Comparison of ENCODE assay signal across 21 mouse cellular contexts in the genomic region with DNA sequence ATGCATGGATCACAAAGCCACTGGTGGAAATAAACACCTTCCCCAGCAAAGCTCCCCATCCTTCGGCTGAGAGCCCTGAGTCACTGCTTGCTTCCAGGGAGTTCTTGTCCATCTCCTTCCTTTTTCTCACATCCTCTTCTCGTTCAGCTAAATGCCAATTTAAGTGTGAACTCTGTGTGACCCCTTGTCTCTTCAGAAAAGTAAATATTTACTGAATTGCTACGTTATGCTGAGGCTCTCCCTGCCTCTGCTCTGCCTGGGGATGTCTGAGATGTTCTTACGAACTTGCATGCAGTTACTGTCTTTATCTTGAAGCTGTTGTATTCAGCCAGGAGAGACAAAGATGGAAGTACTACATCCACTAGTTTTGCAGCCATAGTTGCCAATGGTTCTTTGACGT.
A peak's percentile ranks its signal among the peaks of the same experiment; 100 is the strongest.
DNase-seq lines count a peak whose midpoint lies in the region; ATAC-seq and TF ChIP-seq lines count a peak whose summit lies in the region.
"Had no signal": no experiment of that assay in that cellular context is flagged by ENCODE, and none has a peak within 500 bp of the region (broad histone marks: within the 10 kb centered on the region; RNA-seq: fewer than 3 reads in every experiment).

No protein-coding gene starts in this region.

- no peak for TF ChIP-seq CTCF in intestine, postnatal 0 days (IDR thresholded peaks at IDR 0.05; ENCODE audit: low read depth)
- TF ChIP-seq CTCF in stomach, postnatal 0 days (IDR thresholded peaks at IDR 0.05; ENCODE audit: low read depth): no peak

- peaks cover 9% of the 10 kb centered on the region for H3K4me1 ChIP-seq in intestine, embryonic 14.5 days (replicated peaks; ENCODE audit: control insufficient read depth, insufficient read depth, low read length)
- H3K4me1 ChIP-seq in intestine, postnatal 0 days (replicated peaks; ENCODE audit: control insufficient read depth, insufficient read depth, low read length): no peaks in the 10 kb centered on the region
- H3K4me1 ChIP-seq in lung, embryonic 15.5 days: peaks cover 14% of the 10 kb centered on the region
- peaks cover 9% of the 10 kb centered on the region for H3K4me1 ChIP-seq in intestine, embryonic 15.5 days (replicated peaks)
- H3K4me1 ChIP-seq in stomach, postnatal 0 days (replicated peaks; ENCODE audit: control insufficient read depth, insufficient read depth): no peaks in the 10 kb centered on the region

- no peak overlapping the region for H3K4me2 ChIP-seq in intestine, embryonic 14.5 days (ENCODE audit: low read length)
- H3K4me2 ChIP-seq in intestine, postnatal 0 days (replicated peaks; ENCODE audit: low read depth): no peak overlapping the region
- H3K4me2 ChIP-seq in lung, embryonic 15.5 days: no peak overlapping the region
- no peak overlapping the region for H3K4me2 ChIP-seq in intestine, embryonic 15.5 days (replicated peaks)
- no peak overlapping the region for H3K4me2 ChIP-seq in stomach, postnatal 0 days (replicated peaks; ENCODE audit: low read depth)
- H3K4me2 ChIP-seq: forebrain, embryonic 13.5 days; heart, embryonic 13.5 days had no signal

- WGBS in intestine, embryonic 14.5 days: 18% methylated on average over 5 of the region's 5 CpGs
- whole genome bisulfite sequencing in intestine, postnatal 0 days: 17% methylated on average over 5 of the region's 5 CpGs
- 11% methylated on average over 5 of the region's 5 CpGs for WGBS in lung, embryonic 15.5 days
- WGBS in intestine, embryonic 15.5 days: 13% methylated on average over 5 of the region's 5 CpGs
- whole genome bisulfite sequencing in stomach, postnatal 0 days: 21% methylated on average over 5 of the region's 5 CpGs

- no peak overlapping the region; the same call in 1 of the 2 replicates for H3K27ac ChIP-seq in intestine, embryonic 14.5 days (ENCODE audit: low read depth)
- H3K27ac ChIP-seq in intestine, postnatal 0 days (ENCODE audit: low read depth, low read length): no peak overlapping the region
- no peak overlapping the region for H3K27ac ChIP-seq in lung, embryonic 15.5 days
- H3K27ac ChIP-seq in intestine, embryonic 15.5 days: 0 out of 2 replicates have a peak overlapping the region, but pooled peaks have one; percentile 23
- no peak overlapping the region for H3K27ac ChIP-seq in stomach, postnatal 0 days (replicated peaks)
- H3K27ac ChIP-seq: embryonic facial prominence, embryonic 10.5 days; forebrain, embryonic 13.5 days; gastrocnemius, adult 2 months; heart, embryonic 13.5 days had no signal

- no peak overlapping the region for H3K9ac ChIP-seq in intestine, embryonic 14.5 days (ENCODE audit: low read length)
- no peak overlapping the region for H3K9ac ChIP-seq in intestine, postnatal 0 days (ENCODE audit: low read depth, low read length)
- H3K9ac ChIP-seq in lung, embryonic 15.5 days: no peak overlapping the region
- no peak overlapping the region for H3K9ac ChIP-seq in intestine, embryonic 15.5 days
- no peak overlapping the region for H3K9ac ChIP-seq in stomach, postnatal 0 days (ENCODE audit: low read length)
- H3K9ac ChIP-seq: forebrain, embryonic 13.5 days; forebrain, postnatal 0 days; heart, embryonic 13.5 days had no signal

- no peak for TF ChIP-seq EP300 in stomach, postnatal 0 days (optimal IDR thresholded peaks at IDR 0.05)

- H3K9me3 ChIP-seq in intestine, embryonic 14.5 days (ENCODE audit: control insufficient read depth, low read length): no peaks in the 10 kb centered on the region
- no peaks in the 10 kb centered on the region for H3K9me3 ChIP-seq in intestine, postnatal 0 days (ENCODE audit: control insufficient read depth)
- no peaks in the 10 kb centered on the region for H3K9me3 ChIP-seq in lung, embryonic 15.5 days
- no peaks in the 10 kb centered on the region for H3K9me3 ChIP-seq in intestine, embryonic 15.5 days
- H3K9me3 ChIP-seq in stomach, postnatal 0 days (ENCODE audit: control insufficient read depth, low read length): no peaks in the 10 kb centered on the region
- H3K9me3 ChIP-seq: embryonic facial prominence, embryonic 10.5 days; forebrain, embryonic 13.5 days; heart, embryonic 13.5 days had no signal

- H3K36me3 ChIP-seq in intestine, embryonic 14.5 days (ENCODE audit: control insufficient read depth, insufficient read depth, low read length): no peaks in the 10 kb centered on the region
- H3K36me3 ChIP-seq in intestine, postnatal 0 days (ENCODE audit: control insufficient read depth, insufficient read depth): no peaks in the 10 kb centered on the region
- no peaks in the 10 kb centered on the region for H3K36me3 ChIP-seq in lung, embryonic 15.5 days
- no peaks in the 10 kb centered on the region for H3K36me3 ChIP-seq in intestine, embryonic 15.5 days
- H3K36me3 ChIP-seq in stomach, postnatal 0 days (ENCODE audit: control insufficient read depth, insufficient read depth, low read length): no peaks in the 10 kb centered on the region
- H3K36me3 ChIP-seq: G1E; heart, embryonic 13.5 days had no signal

- H3K4me3 ChIP-seq in intestine, embryonic 14.5 days (ENCODE audit: low read depth, low read length): no peak overlapping the region
- no peak overlapping the region for H3K4me3 ChIP-seq in intestine, postnatal 0 days (ENCODE audit: low read depth, low read length)
- H3K4me3 ChIP-seq in lung, embryonic 15.5 days: no peak overlapping the region
- no peak overlapping the region for H3K4me3 ChIP-seq in intestine, embryonic 15.5 days (replicated peaks)
- no peak overlapping the region for H3K4me3 ChIP-seq in stomach, postnatal 0 days (ENCODE audit: low read depth, low read length)
- H3K4me3 ChIP-seq: embryonic facial prominence, embryonic 10.5 days; forebrain, embryonic 13.5 days; gastrocnemius, adult 2 months; heart, embryonic 13.5 days had no signal

- no peaks in the 10 kb centered on the region for H3K27me3 ChIP-seq in intestine, embryonic 14.5 days (replicated peaks; ENCODE audit: control insufficient read depth, insufficient read depth, low read length)
- H3K27me3 ChIP-seq in intestine, postnatal 0 days (replicated peaks; ENCODE audit: control insufficient read depth, insufficient read depth, low read length): no peaks in the 10 kb centered on the region
- no peaks in the 10 kb centered on the region for H3K27me3 ChIP-seq in lung, embryonic 15.5 days
- no peaks in the 10 kb centered on the region for H3K27me3 ChIP-seq in intestine, embryonic 15.5 days (replicated peaks)
- no peaks in the 10 kb centered on the region for H3K27me3 ChIP-seq in stomach, postnatal 0 days (ENCODE audit: control insufficient read depth, insufficient read depth, low read length)
- H3K27me3 ChIP-seq: forebrain, embryonic 13.5 days had no signal

- intact Hi-C loops in heart, postnatal 14 days (cut with DNase I): no loop called here

- peak; percentile 59; the same call in 1 of the 2 replicates for ATAC-seq in intestine, embryonic 14.5 days (replicated peaks; ENCODE audit: low FRiP score, low TSS enrichment, low read depth)
- no peak for ATAC-seq in intestine, postnatal 0 days
- peak; percentile 27; the same call in 1 of the 2 replicates for ATAC-seq in lung, embryonic 15.5 days (ENCODE audit: borderline replicate concordance, extremely low read depth, low FRiP score, low TSS enrichment)
- peak; percentile 63 for ATAC-seq in intestine, embryonic 15.5 days
- peak; percentile 29; the same call in 1 of the 2 replicates for ATAC-seq in stomach, postnatal 0 days (ENCODE audit: low FRiP score, low TSS enrichment)
- ATAC-seq: CD4-positive, CD25-positive, alpha-beta regulatory T cell, adult 4 months; forebrain, embryonic 13.5 days; forebrain, postnatal 0 days had no signal

- no peak for DNase-seq in intestine, embryonic 14.5 days (ENCODE audit: low spot score)
- no peak for DNase-seq in lung, postnatal 14 days
- no peak for DNase-seq in stomach, postnatal 0 days (ENCODE audit: low spot score)
- DNase-seq in heart, postnatal 14 days: no peak
- DNase-seq: adrenal gland, adult 8-10 months; adrenal gland, postnatal 36 days; B cell, adult 2 months; cerebellum, adult 2 months; cerebellum, postnatal 10 days; forebrain, postnatal 0 days; gastrocnemius, adult 2 months; gastrocnemius, postnatal 36 days; heart, adult 11 months had no signal
